Mouse (Mus musculus) kidney, postnatal 10 days (tissue): ENCODE results near the gene Tuba1a.
"Not testable (repeated sequence)": the region's sequence is repeated elsewhere in the genome, so short reads cannot be mapped to it uniquely, and the experiment has no call there.

Source experiments
- DNase-seq: peaks from one replicate; pipeline ENCODE4 v3.0.0; 2021; ENCODE audit warnings: mixed read lengths

Gene Tuba1a

DNA sequence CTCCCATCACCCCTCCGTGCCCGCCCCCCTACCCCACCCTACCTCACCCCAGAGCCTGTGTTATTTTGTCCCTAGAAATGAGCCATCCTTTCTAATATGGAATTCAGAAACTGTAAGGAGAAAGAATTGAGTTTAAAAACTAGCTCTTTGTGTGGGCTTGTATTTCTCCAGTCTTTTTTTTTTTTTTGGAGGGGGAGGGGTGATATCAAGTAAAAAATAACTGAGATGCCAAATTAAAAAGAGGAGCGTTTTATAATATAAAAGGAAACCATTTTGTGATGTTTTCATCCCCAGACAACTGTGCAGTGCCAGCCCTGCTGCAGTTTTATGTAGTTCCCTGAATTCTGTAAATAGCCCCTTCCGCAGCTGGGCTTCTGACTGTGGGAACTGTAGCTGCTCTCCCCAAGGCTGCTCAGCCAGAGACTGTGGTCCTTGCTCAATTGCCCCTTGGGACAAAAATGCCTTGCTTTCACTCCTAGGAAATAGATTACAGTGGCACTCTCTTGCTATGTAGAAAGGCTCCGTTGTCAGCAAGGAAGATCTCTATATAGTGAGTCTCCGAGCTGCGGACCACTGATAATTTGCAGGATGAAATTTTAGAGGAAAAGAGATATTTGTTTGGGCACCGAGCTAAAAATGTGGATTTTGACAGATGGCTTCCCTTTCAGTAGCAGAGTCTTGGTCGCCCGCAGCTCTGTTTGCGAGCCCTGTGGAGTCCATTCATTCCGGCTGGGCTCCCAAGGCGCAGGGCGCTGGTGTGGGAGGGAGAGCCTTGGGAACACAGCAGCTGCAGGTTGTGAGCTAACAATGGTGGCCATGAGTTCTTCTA, 1.1 kb upstream of the Tuba1a start:
- peak; percentile 33 for DNase-seq

DNA sequence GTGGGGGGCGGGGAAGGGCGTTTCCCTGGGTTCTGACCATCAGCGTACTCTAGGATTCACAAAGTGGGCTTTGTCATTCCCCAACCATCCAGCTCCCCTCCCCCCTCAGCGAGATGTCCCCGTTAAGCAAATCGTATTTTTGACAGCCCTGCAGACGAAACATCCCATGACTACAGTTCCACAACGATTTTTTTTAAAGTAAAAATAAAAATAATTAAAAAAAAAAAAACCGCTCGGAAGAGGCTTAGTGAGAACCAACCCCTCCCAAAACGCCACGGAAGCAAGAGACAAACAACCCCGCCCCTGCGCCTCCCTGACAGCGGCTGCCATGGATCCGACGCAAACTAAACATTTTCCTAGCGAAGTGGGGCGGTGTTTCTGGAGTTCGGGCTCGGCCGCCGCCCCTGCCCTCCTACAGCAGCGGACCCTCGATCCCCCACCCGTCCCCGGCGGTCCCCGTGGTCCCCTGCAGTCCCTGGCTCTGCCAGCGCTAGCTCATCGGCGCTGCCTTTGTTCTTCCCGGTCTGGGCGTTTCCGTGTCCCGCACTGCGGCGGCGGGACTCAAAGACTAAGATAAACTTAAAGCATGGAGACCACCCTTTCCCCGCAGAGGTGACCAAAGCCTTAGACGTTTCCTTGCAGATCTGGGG, 627 bp downstream of the Tuba1a start:
- peak; percentile 83 for DNase-seq

DNA sequence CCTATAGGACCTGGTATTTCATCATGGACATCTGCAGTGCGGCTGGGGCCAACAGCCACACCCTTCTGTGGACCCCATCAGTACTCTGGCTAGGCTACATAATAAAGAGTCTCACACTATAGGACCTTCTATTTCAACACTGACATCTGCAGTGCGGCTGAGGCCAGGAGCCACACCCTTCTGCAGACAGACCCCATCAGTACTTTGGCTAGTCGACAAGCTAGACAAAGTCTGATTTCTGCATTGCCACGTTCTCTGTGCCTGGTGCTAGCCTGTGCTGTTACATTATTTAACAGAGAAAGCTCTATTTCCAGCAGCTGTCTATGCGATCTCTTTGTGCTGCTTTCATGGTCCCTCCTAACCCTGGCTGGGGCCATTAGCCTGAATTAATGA, 1.4 kb downstream of the Tuba1a start:
- no peak for DNase-seq

DNA sequence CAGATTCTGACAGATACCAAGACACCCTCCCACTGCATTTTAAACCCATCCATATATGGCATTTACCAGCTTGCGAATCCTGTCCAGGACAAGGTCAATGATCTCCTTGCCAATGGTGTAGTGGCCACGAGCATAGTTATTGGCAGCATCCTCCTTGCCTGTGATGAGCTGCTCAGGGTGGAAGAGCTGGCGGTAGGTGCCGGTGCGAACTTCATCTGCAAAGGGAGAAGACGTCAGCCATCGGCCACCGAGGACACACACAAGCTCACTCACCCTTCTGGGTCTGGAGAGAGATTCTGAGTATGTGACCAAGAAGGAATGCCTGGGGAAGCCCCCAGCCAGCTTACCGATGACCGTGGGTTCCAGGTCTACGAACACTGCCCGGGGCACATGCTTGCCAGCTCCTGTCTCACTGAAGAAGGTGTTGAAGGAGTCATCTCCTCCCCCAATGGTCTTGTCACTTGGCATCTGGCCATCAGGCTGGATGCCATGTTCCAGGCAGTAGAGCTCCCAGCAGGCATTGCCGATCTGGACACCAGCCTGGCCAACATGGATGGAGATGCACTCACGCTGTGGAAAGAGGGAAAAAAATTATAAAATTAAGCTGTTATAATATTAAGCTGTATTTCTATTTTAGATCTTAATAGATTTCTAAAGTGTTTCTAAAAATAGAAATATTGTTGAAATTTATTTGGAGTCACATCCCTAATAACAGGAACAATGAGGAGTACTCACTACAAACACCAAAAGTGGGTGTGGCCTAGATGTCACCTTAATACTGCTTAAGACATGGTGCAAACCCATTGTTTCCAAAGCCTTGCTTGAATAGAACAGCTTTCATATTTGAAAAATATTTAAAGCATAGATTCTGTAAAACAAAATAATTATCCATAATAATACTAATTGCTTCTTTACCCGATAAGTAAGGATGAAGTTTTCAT, 2.1 kb downstream of the Tuba1a start:
- DNase-seq, result not testable (repeated sequence)

GRCm38 (mm10) chr15:98949607-98949892, 4.0 kb downstream of the Tuba1a start:
- DNase-seq, result no peak

DNA sequence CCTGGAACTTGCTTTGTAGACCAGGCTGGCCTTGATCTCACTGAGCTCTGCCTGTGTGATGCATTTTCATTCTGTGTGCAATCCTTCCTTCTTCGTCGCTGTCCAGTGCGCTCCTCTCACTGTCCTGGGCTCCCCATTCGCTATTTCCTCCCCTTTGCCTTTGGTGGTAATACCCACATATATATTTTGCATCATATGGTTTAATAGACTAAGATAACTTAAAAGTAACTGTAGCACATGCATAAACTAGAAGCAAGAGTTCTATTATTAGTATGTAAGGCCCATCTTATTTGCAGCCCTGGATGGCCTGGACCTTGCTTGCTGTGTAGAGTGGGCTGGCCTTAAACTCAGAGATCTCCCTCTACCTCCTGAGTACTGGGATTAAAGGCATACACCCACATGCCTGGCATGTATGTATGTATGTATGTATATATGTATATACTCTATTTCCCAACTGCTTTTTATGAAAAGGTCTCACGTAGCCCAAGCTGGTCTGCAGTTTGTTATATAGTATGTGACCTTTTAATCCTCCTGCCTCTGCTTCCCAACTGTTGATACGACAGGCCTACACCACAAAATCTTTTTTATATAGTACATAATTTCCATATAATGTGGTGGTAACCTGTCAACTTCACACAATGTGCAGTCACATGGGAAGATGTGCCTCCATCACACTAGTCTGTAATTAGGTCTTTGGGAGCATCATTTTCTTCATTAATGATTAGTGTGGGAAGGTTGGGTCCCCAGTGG, 4.5 kb downstream of the Tuba1a start:
- DNase-seq, result no peak

DNA sequence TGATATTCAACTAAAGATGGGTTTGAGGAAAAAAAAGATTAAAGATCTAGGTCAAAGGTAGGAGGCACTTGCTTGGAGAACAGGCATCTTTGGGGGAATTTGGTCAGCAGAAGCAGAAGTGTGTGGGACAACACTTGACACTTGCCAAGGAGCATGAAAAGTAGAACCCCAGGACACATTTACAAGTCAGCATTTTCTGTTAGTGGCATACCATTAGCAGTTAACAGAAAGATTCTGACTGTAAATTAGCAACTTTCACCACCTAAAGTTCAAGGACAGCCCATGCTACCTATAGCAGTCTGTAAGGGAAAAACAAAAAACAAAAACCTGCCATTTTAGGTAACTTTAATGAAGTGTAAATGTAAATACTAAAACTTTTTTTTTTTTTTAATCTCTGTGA, 5.1 kb downstream of the Tuba1a start:
- no peak for DNase-seq

- DNase-seq, result no peak
Measured at GRCm38 (mm10) chr15:98947884-98948283, 5.6 kb downstream of the Tuba1a start.

DNA sequence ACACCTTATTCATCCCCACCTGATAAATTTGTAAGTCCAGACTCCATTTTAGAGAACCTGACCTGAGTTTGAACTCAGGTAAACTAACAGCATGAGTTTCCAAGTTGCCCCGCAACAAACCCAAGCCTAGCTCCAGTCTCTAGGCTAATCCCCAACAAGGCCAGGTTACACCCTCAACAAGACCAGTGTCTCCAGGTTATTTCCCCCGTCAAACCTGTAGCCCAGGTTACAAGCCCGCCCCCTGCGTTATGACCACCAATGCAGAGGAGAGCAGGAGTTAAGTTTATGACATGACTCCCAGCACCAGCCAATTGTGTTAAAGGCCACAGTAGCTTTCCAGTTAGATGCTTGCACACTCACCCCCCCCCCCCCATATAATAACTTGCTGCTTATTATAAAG, 10.4 kb downstream of the Tuba1a start:
- no peak for DNase-seq

- peak; percentile 48 for DNase-seq
Measured at GRCm38 (mm10) chr15:98942081-98942480, 11.4 kb downstream of the Tuba1a start.

DNA sequence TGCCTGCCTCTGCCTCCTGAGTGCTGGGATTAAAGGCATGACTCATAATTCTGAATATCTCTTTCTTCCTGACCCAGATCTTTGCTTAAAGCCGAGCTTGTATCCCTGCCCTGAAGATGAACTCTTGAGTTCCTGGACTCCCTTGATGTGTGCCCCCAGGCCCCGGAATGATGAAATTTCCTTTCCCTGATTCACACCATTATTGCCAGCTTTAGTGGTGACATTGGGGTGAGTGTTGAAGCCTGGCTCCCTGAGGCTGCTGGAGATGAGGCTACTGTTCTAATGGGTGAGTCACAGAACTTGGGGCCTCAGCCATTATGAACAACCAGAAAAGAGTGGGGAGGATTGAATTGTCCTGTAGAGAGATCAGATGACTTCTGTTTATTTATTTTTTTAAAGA, 12.0 kb downstream of the Tuba1a start:
- no peak for DNase-seq

DNA sequence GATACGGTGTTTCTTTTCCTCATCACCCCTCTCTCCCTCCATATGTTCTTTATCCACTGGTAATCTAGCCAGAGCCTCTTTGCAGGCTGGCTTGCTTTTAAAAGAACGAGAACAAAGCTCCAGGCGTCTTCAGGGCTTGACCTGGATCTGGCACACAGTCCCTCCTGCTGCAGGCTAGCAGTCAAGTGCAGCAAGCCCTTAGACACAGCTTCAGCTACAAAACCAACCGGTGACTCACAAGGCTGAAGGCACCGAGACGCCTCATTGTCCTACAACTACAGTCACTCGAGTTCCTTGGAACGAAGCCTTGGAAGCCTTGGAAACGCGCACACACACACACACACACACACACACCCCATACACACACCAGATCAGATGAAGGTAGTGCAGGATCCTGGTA, 12.7 kb downstream of the Tuba1a start:
- DNase-seq, result no peak

GRCm38 (mm10) chr15:98934217-98934839, 19.2 kb downstream of the Tuba1a start, which contains the start of gene Tuba1b:
Tuba1b (minus strand) TSS chr15:98934565.
- peak; percentile 96 for DNase-seq

DNA sequence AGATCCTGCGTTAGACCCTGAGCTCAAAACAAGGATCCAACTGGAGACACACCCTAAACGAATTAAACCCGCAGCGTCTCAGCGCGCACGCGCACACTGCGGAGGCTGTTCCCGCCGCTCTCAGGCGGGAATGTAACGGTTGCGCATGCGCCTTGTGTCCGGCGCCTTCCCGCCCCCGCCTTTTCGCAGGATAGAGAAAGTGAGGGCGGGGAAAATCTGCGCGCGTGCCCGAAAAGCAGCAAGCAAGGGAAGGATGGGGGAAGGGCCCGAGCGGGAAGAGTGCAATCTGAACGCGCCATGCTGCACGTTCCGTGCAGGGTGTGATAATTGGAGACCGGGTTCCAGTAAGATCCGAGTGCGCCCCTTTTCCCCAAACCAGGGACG, 19.7 kb downstream of the Tuba1a start:
- DNase-seq, result peak; percentile 99

DNA sequence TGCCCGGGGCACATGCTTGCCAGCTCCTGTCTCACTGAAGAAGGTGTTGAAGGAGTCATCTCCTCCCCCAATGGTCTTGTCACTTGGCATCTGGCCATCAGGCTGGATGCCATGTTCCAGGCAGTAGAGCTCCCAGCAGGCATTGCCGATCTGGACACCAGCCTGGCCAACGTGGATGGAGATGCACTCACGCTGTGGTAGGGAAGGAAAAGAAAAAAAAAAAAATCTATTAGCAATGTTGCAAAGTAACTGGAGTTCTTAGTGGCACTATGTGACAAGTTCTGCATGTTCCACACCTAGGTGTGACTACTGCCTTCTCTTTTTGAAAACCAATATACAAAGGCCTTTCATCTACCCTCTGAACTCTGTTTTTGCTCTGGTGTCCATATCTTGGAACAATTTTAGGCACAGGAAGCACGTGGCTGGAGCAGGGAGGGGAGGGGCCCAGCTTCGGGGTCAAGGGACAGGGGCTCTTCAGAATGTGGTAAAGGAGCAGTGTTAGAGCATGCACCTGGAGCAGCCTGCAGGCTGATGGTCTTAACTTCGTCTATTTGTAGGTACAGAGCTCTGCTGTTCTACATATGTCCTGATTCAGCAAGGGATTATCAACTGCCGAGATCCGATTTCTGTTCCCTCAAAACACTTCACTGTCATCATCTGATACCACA, 20.4 kb downstream of the Tuba1a start:
- not testable (repeated sequence) for DNase-seq

GRCm38 (mm10) chr15:98930998-98931397, 22.5 kb downstream of the Tuba1a start:
- no peak for DNase-seq

DNA sequence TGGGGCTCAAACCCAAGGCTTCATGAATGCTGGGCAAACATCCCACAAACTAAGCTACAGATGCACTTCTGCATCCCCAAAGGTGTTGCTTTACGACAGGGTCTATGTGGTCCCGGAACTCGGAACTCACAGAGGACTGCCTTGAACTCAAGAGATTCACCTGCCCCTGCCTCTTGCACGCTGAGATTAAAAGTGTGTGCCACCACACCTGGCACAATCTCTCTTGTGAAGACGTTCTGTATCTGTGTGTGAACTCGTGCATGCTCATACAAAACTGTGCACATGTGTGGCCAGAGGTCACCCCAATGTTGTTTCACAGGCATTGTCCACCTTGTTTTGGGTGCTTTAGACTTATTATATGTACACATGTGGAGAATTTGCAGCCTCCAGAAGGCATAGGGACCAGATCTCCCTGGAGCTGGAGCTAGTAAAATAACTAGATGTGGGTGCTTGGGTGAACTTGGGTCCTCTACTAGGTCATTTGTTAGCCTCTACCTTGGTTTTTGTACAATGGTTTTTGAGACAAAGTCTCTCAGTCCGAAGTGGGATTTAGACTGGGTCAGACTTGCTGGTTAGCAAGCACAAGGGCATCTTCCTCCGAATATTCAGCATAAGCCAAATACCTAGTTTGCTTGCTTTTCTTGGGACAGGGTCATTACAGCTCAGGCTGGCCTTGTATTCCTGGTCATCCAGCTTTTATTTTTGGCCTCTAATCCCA, 23.3 kb downstream of the Tuba1a start:
- DNase-seq, result no peak

- peak; percentile 87 for DNase-seq
Measured at GRCm38 (mm10) chr15:98928598-98929240, 24.8 kb downstream of the Tuba1a start.

DNA sequence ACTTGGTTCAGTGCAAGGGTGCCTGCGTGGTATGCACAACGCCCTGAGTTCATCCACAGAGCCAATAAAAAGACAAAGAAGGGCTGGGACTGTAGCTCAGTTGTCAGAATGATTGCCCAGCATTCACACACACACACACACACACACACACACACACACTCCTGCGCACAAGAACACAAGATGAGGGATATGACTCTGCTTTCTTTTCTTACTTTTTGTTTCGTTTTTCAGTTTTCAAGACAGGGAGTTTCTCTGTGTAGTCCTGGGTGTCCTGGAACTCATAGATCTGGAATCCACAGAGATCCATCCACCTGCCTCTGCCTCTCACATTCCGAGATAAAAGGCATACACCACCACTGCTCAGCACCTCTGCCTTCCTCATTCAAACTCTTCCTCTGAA, 25.9 kb downstream of the Tuba1a start:
- DNase-seq, result no peak

- DNase-seq, result no peak
Measured at GRCm38 (mm10) chr15:98924682-98925081, 28.8 kb downstream of the Tuba1a start.
